Mouse (Mus musculus): ENCODE results near the gene Faiml.

Faiml gene

GRCm38 (mm10) chr9:99180272-99180671 is 56.8 kb downstream of the Faiml start:
- DNase-seq (ENCODE audit: low read depth, low spot score): no peak

All from telencephalon, adult 2 months (tissue).